Mouse (Mus musculus) E14TG2a.4 (cell line): ENCODE measurements around the gene Zfp524.
"Not testable (repeated sequence)": the region's sequence is repeated elsewhere in the genome, so short reads cannot be mapped to it uniquely, and the experiment has no call there.

Experiments used
- H3K27me3 ChIP-seq: 2 replicates; pipeline ENCODE4 v1.6.1; 2014; ENCODE audit warnings: low read length, control low read depth; ENCODE audit not compliant: insufficient read depth
- H3K36me3 ChIP-seq: 2 replicates; pipeline ENCODE4 v1.6.1; 2014; ENCODE audit warnings: low read length, control low read depth; ENCODE audit not compliant: insufficient read depth
- H3K4me1 ChIP-seq: replicated peaks from 2 replicates; pipeline ENCODE4 v1.6.1; 2014; ENCODE audit warnings: low read depth, low read length, control low read depth
- H3K4me3 ChIP-seq: replicated peaks from 2 replicates; pipeline ENCODE4 v1.5.1; 2014; ENCODE audit warnings: mild to moderate bottlenecking, low read length
- H3K9me3 ChIP-seq: 2 replicates; pipeline ENCODE4 v1.6.1; 2014; ENCODE audit warnings: low read length, control low read depth
- CTCF ChIP-seq: conservative IDR thresholded peaks from 2 replicates; pipeline ENCODE4 v1.5.1; 2014; ENCODE audit warnings: low read length
- NANOG ChIP-seq: IDR thresholded peaks from 2 replicates; pipeline ENCODE4 v1.6.1; 2014; ENCODE audit warnings: borderline replicate concordance, low read length, mixed read lengths
- POU5F1 ChIP-seq: IDR thresholded peaks from 2 replicates; pipeline ENCODE4 v1.6.1; 2014; ENCODE audit warnings: low read length, borderline replicate concordance

Zfp524 gene

GRCm38 (mm10) chr7:4993347-4993998 lies 20.7 kb upstream of the Zfp524 start:
- H3K36me3 ChIP-seq = no peaks in the 10 kb centered on the region
- TF ChIP-seq NANOG = no peak
- TF ChIP-seq CTCF = no peak
- TF ChIP-seq POU5F1 = no peak
- H3K4me3 ChIP-seq = peak overlapping the region; percentile 77
- H3K4me1 ChIP-seq = peaks cover 39% of the 10 kb centered on the region
- H3K9me3 ChIP-seq = peaks cover 10% of the 10 kb centered on the region; the same call in 1 of the 2 replicates
- peaks cover 57% of the 10 kb centered on the region for H3K27me3 ChIP-seq

GRCm38 (mm10) chr7:4993999-4994788 lies 20.0 kb upstream of the Zfp524 start:
- Histone ChIP-seq H3K27me3 (peaks cover 60% of the 10 kb centered on the region), H3K4me3 (peak overlapping the region; percentile 77)
- TF ChIP-seq CTCF (no peak), NANOG (no peak), POU5F1 (no peak)

GRCm38 (mm10) chr7:4995268-4996002 lies 18.8 kb upstream of the Zfp524 start:
- Histone ChIP-seq H3K36me3 (no peaks in the 10 kb centered on the region), H3K27me3 (peaks cover 60% of the 10 kb centered on the region), H3K4me3 (peak overlapping the region; percentile 77), H3K4me1 (peaks cover 48% of the 10 kb centered on the region), H3K9me3 (peaks cover 10% of the 10 kb centered on the region; the same call in 1 of the 2 replicates)
- TF ChIP-seq CTCF = no peak
- TF ChIP-seq NANOG = no peak
- no peak for TF ChIP-seq POU5F1

More at GRCm38 (mm10) chr7:4993999-4994788, 20.0 kb upstream of the Zfp524 start:
- Histone ChIP-seq H3K36me3 (no peaks in the 10 kb centered on the region), H3K4me1 (peaks cover 46% of the 10 kb centered on the region), H3K9me3 (peaks cover 10% of the 10 kb centered on the region; the same call in 1 of the 2 replicates)

- Histone ChIP-seq H3K4me1 (peaks cover 48% of the 10 kb centered on the region), H3K9me3 (0 out of 2 replicates have a peak, but pooled peaks cover 3% of the 10 kb centered on the region), H3K4me3 (peak within 1 kb of the TSS; percentile 77), H3K36me3 (no peaks in the 10 kb centered on the region), H3K27me3 (peaks cover 51% of the 10 kb centered on the region)
- no peak for TF ChIP-seq CTCF
- no peak for TF ChIP-seq POU5F1
- TF ChIP-seq NANOG = no peak
These were observed 18.0 kb upstream of the Zfp524 start, which contains the start of gene Zfp579 for GRCm38 (mm10) chr7:4996003-4996895. TSS of gene Zfp579 (minus strand) at chr7:4996158.

GRCm38 (mm10) chr7:4996934-4997333 lies 17.3 kb upstream of the Zfp524 start:
- H3K4me1 ChIP-seq = peaks cover 48% of the 10 kb centered on the region
- H3K4me3 ChIP-seq = no peak overlapping the region
- peaks cover under 1% of the 10 kb centered on the region for H3K9me3 ChIP-seq
- TF ChIP-seq POU5F1 = no peak
- no peak for TF ChIP-seq CTCF
- H3K27me3 ChIP-seq = peaks cover 46% of the 10 kb centered on the region
- no peaks in the 10 kb centered on the region for H3K36me3 ChIP-seq

GRCm38 (mm10) chr7:4999876-5000275 lies 14.3 kb upstream of the Zfp524 start:
- H3K36me3 ChIP-seq = no peaks in the 10 kb centered on the region
- TF ChIP-seq CTCF (peak; percentile 46), POU5F1 (no peak), NANOG (no peak)
- H3K27me3 ChIP-seq = peaks cover 25% of the 10 kb centered on the region
- H3K4me1 ChIP-seq = peaks cover 27% of the 10 kb centered on the region
- H3K4me3 ChIP-seq = no peak overlapping the region
- H3K9me3 ChIP-seq = peaks cover 23% of the 10 kb centered on the region

- H3K27me3 ChIP-seq = peaks cover 13% of the 10 kb centered on the region; the same call in 1 of the 2 replicates
- H3K36me3 ChIP-seq = peaks cover 22% of the 10 kb centered on the region
- H3K4me1 ChIP-seq = peaks cover 28% of the 10 kb centered on the region
- H3K4me3 ChIP-seq = not testable (repeated sequence)
- peaks cover 23% of the 10 kb centered on the region for H3K9me3 ChIP-seq
These were observed 11.3 kb upstream of the Zfp524 start for GRCm38 (mm10) chr7:5002876-5003275.
